Mouse (Mus musculus): ENCODE results near the gene Ticam1.

Ticam1 gene

DNA sequence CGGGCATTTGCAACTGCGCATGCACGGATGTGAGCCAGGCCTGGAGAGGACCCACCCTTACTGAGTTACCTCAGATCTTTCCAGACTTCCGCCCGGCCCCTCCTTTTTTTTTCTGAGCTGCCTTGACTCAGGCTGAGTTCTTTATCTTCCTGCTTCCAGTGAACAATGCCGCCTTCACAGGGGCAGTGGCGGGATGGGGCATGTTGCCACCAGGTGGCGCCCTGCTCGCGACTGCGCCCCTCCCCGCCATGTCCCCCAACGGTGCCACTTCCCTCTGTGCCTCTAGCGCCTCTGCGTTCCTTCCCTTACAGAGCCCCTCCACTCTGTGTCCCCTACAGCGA, 14.6 kb upstream of the Ticam1 start:
- peak; percentile 57 for DNase-seq (ENCODE audit: extremely low spot score, low read depth, low spot score)

DNA sequence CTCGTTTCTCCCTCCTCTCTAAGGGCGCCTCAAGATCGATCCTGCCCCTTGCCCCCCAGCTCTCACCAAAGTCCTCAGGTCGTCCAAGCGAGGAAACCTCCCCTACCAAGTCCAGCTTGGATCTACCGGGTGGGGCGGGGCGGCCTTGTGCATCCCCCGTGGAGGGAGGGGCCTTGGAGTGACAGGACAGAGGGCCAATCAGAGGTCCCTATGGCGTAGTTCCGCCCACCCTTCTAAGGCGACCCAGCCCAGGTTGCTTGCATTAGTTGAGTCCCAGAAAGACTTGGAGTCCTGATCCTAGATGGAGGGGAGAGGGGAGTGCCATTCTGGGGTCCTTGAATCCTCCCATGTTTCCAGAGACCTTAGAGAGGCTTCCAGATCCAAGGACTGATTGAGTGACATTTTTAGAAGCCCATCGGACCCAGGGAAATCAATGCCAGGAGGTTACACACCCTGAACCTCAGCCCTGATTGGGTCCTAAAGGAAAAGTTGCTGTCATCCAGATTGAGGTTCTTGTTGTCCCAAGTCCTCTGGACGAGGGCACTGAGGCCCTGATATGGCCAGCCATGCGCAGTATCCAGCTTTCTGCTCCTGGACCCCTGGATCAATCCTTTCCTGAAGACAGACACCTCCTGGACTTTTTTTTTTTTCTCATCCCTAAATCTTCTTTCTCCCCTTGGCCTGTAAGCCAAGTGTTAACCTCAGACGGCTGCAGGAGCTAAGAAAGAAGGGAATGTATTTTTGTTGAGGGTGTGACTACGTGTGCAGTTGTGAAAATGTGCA, 14.0 kb upstream of the Ticam1 start:
- peak; percentile 88 for DNase-seq (ENCODE audit: extremely low spot score, low read depth, low spot score)

- DNase-seq (ENCODE audit: extremely low spot score, low read depth, low spot score), result peak; percentile 66
Observed at GRCm38 (mm10) chr17:56289371-56290331, 13.1 kb upstream of the Ticam1 start.

- DNase-seq (ENCODE audit: extremely low spot score, low read depth, low spot score), result no peak
Observed at GRCm38 (mm10) chr17:56288866-56289265, 12.3 kb upstream of the Ticam1 start.

- DNase-seq (ENCODE audit: extremely low spot score, low read depth, low spot score), result no peak
Observed at GRCm38 (mm10) chr17:56287830-56288229, 11.2 kb upstream of the Ticam1 start.

GRCm38 (mm10) chr17:56285995-56286394, 9.4 kb upstream of the Ticam1 start:
- no peak for DNase-seq (ENCODE audit: extremely low spot score, low read depth, low spot score)

DNA sequence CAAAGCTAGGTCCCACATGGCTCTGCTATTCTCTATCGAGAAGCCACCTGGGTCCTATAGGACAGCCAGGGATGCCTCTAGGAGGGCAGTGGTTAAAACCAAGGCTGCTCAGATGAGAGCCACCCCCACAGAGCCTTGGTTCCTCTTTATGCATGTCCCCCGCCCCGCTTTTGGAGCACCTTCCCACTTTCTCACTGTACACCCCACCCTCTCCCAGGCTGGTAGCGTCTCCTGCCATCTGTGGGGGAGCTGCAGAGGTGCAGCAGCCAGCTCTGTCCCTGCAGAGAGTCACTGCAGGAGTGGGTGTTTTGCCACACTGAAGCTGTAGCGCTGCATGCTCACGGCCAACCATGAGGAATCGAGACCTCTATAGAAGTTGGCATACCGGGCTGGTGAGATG, 6.7 kb upstream of the Ticam1 start:
- no peak for DNase-seq (ENCODE audit: extremely low spot score, low read depth, low spot score)

DNA sequence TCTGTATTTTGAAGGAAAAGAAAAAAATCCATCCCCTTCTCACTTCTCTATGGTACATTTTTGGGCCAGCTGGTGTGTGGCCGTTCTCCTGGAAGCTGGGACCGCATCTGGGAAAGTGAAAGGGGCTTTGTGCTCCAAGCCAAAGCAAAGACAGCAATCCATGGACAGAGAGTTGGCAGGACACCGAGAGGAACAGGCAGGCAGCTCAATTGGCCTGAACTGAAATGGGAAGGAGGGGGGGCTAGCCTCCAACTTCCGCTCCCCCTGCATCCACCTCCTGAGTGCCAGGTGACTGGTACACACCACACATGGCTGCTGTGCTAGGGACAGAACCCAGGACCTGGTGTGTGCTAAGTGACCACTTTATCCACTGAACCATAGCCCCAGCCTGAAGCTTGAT, 6.2 kb upstream of the Ticam1 start:
- DNase-seq (ENCODE audit: extremely low spot score, low read depth, low spot score), result no peak

GRCm38 (mm10) chr17:56281193-56281592, 4.6 kb upstream of the Ticam1 start:
- DNase-seq (ENCODE audit: extremely low spot score, low read depth, low spot score), result no peak

GRCm38 (mm10) chr17:56279481-56280155, 3.0 kb upstream of the Ticam1 start:
- DNase-seq (ENCODE audit: extremely low spot score, low read depth, low spot score), result no peak

- no peak for DNase-seq (ENCODE audit: extremely low spot score, low read depth, low spot score)
Observed at GRCm38 (mm10) chr17:56278340-56278739, 1.8 kb upstream of the Ticam1 start.

- DNase-seq (ENCODE audit: extremely low spot score, low read depth, low spot score), result no peak
Observed at GRCm38 (mm10) chr17:56277567-56277893, 944 bp upstream of the Ticam1 start.

DNA sequence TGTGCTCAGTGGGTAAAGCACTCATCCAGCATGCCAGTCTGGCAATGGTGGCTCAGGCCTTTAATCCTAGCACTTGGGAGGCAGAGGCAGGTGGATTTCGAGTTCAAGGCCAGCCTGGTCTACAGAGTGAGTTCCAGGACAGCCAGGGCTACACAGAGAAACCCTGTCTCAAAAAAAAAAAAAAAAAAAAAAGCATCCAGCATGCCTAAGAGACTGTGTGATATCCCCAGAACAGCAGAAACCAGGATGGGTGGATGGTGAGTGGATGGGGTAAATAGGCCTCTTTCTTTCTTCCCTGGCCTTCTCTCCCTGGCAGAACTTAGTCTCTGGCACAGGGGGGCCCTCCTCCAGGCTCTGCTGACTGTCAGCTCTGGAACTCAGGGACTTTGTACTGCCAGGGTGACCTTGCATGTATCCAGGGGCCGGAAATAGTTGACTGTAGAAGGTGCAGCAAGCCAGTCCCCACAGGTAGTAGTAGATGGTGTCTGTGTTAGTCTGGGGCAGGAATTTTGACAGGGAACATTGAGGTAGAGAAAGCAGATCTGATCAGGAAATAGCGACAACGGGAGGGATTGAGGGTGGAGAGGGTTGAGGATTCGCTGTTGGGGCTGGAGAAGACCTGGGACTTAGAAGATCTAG, 625 bp downstream of the Ticam1 start:
- no peak for DNase-seq (ENCODE audit: extremely low spot score, low read depth, low spot score)

DNA sequence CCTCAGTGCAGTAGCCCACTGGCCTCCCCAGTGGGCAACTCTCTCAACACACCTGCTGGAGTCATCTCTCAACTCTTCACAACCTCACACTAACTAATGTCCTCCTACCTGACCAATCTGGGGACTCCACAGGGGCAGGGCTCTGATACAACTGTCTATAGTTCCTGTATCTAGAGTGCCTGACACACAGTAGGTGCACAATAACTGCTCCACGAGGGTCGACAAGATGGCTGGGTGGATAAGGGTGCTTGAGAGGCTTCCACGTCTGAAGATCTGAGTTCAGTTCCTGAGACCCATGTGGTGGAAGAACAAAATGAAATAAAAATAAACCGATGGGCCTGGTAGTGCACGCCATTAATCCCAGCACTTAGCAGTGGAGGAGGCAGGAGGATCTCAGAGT, 2.6 kb downstream of the Ticam1 start:
- DNase-seq (ENCODE audit: extremely low spot score, low read depth, low spot score), result no peak

DNA sequence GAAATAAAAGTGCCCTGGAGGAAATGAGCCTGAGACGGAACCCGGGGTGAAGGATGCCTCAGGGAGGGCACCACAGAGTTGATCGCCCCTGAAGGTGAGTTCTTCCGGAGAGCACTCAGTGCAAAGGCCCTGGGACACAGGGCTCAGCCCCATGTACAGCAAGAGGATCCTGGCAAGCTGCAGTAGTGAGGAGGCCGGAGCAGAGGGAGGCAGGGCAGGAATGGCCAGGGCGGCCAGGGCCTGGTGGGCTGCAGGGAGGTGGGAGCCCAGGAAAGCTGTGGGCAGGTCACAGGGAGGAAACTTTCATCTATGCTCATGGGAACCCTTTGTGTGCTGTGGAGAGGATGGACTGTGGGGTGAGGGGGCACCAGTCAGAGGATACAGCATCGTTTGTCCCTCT, 3.1 kb downstream of the Ticam1 start:
- DNase-seq (ENCODE audit: extremely low spot score, low read depth, low spot score), result no peak

- DNase-seq (ENCODE audit: extremely low spot score, low read depth, low spot score), result no peak
Observed at GRCm38 (mm10) chr17:56272644-56273043, 3.9 kb downstream of the Ticam1 start.

DNA sequence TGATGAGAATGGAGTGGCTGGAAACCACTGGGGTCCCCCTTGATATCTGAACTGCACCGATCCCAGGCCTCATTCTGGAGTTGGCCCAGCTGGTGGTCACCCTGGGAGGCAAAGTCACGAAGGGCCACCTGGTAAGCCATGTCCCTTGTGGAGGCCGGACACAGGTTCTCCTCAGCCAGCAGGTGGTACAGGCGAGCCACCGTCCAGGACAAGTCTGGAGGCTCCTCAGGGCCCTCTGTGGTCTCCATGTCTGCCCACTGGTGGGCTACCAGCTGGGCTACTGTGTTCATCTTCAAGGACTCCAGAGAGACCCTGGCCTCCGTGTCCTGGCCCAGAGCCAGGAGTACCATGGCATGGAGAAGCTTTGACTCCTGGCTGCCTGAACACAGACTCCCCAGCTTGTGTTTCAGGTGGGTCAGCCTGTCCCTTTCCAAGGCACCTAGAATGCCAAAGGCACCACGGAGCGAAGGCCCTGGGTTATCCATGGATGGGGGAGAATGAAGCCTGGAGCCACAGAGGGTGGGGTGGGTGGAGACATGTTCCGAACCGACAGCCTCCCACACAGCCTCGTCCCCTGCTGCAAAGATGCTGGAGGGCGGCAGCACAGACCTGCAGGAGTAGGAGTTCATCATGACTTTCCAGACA, 4.9 kb downstream of the Ticam1 start:
- no peak for DNase-seq (ENCODE audit: extremely low spot score, low read depth, low spot score)

- no peak for DNase-seq (ENCODE audit: extremely low spot score, low read depth, low spot score)
Observed at GRCm38 (mm10) chr17:56269741-56270140, 6.8 kb downstream of the Ticam1 start.

- no peak for DNase-seq (ENCODE audit: extremely low spot score, low read depth, low spot score)
Observed at GRCm38 (mm10) chr17:56269153-56269630, 7.4 kb downstream of the Ticam1 start.

DNA sequence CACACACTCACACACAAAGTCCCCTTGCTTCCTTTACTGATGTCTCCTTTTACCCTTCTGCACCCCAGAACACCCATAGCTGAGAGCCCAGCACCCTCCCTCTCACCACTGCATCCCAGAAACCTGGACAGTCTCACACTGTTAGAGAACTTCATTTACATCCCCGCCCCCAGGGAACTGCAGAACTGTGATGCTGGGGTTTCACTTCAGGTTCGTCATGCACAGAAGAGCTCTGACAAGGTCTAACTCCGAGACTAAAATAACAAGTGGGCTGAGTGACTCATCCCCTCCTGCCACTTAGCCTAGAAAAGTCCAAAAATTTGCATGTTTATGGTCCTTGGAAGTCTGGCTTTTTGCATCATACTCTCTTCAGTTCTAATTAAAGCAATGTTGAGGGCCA, 10.3 kb downstream of the Ticam1 start:
- DNase-seq (ENCODE audit: extremely low spot score, low read depth, low spot score), result no peak

DNA sequence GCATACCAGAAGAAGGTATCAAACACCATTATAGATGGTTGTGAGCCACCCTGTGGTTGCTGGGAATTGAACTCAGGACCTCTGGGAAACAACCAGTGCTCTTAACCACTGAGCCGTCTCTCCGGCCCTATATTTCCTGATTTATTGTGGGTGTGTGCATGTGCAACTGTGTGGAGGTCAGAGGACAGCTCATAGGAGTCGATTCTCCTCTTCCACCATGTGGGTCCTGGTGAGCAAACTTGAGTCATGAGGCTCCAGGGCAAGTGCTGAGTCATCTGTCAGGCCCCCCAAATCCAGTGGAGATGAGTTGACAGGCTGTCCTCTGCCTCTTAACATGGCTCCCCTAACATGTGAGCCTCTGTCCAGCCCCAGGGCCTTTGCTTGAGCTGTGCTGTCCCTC, 10.7 kb downstream of the Ticam1 start:
- no peak for DNase-seq (ENCODE audit: extremely low spot score, low read depth, low spot score)
